Mouse (Mus musculus): ENCODE measurements around the gene Hist1h3g.

DNA sequence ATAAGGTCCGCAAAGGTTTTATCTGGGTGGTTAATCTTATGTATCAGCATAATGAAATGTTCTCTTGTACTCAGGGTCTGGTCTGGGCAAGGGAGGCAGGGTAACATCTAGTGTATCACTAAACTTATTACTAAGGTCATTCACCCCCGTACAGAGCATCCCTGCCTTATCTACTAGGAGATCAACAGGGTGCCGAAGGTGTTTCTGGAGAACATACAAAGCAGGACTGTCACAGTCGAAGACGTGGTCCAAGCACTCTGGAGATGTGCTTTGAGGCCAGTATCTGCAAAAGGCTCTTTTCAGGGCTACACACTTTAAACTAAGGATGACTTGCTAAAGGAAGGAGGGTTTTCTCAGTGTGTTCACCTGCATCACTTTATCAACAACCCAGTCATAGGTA lies 11.5 kb downstream of the Hist1h3g start:
- TF ChIP-seq CTCF (conservative IDR thresholded peaks at IDR 0.05; ENCODE audit: low read length) (no peak), POU5F1 (IDR thresholded peaks at IDR 0.05; ENCODE audit: borderline replicate concordance, low read length) (no peak), NANOG (IDR thresholded peaks at IDR 0.05; ENCODE audit: borderline replicate concordance, low read length) (no peak)

Measured in E14TG2a.4 (cell line).